Mouse (Mus musculus): ENCODE results near the gene Fasn. TPM values are rescaled to one million over a fixed set of nuclear protein-coding genes. Genes with fewer than 3 reads are reported as not detected.
"Not testable (repeated sequence)": the region's sequence is repeated elsewhere in the genome, so short reads cannot be mapped to it uniquely, and the experiment has no call there.

The Fasn gene
- polyA plus RNA-seq, 1 experiment: 16.1 TPM

DNA sequence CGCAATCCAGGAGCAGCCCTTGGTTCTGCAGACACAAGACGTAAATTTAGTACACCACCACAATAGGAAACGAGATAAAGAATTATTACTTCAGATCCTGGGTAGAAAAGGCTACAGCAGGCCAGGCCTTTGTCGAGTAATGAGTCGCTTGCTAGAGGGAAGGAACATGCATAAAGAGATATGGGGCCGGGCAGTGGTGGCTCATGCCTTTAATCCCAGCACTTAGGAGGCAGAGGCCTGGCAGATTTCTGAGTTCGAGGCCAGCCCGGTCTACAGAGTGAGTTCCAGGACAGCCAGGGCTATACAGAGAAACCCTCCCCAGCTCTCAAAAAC is 27.8 kb downstream of the Fasn start:
- Histone ChIP-seq H3K4me3 (replicated peaks; ENCODE audit: control insufficient read depth, low read depth, low read length) (peak overlapping the region; percentile 83), H3K4me1 (ENCODE audit: control insufficient read depth, insufficient read depth, low read length) (no peaks in the 10 kb centered on the region), H3K27ac (ENCODE audit: control insufficient read depth, insufficient read depth, low read depth, low read length, poor library complexity) (no peak overlapping the region)
- no peak for TF ChIP-seq POLR2A (IDR thresholded peaks at IDR 0.05; ENCODE audit: borderline replicate concordance, control insufficient read depth, low read depth, low read length)
- TF ChIP-seq CTCF (IDR thresholded peaks at IDR 0.05; ENCODE audit: control insufficient read depth, insufficient read depth, low read length): no peak
- 28% methylated on average over 8 of the region's 8 CpGs for WGBS

DNA sequence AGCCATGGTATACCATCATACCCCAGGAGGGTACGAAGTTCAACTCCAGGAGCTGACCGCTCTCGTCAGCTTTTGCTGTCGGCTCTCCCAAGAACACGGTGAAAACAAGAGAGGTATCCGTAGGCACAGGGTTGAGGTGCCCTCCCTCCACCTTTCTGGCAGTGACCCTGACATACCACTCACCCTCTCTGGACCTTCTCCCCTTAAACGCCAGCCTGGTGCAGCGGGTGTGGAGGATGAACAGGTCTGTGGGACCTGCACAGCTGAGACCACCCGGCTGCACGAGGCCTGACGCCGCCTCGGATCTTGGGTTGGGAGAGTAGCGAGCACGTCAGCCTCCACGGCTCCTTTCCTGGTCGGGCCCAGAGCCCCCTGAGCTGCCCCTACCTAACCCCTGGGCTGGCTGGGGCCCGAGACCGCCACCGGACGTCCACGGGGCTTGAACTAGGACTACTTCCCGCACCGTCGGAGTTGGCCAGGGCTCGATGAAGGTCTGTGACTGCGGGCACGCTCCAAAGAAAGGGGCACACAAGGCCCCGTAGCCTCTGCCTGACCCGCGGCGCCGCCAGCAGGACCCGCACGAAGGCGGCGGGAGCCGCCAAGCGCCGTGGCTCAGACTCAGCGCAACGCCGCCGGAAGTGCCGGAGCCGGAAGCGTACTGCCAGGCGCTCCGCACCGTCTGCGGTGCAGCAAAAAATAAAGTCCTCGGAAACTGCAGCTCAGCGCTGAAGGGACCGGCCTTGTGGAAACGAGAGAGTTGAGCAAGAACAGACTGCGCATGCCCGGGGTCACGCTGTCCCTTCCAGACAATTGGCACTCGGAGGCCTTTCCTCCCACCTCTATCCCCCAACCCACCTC is 28.4 kb downstream of the Fasn start, which contains the start of gene Dus1l:
Dus1l (minus strand) TSS at position 648 of the 858 bp plus-strand sequence.
- TF ChIP-seq CTCF (IDR thresholded peaks at IDR 0.05; ENCODE audit: control insufficient read depth, insufficient read depth, low read length): no peak; the same call in 1 of the 2 replicates
- TF ChIP-seq POLR2A (IDR thresholded peaks at IDR 0.05; ENCODE audit: borderline replicate concordance, control insufficient read depth, low read depth, low read length): peak; percentile 82
- Histone ChIP-seq H3K4me1 (ENCODE audit: control insufficient read depth, insufficient read depth, low read length) (no peaks in the 10 kb centered on the region), H3K27ac (ENCODE audit: control insufficient read depth, insufficient read depth, low read depth, low read length, poor library complexity) (peak within 1 kb of the TSS; percentile 6; the same call in 1 of the 2 replicates), H3K4me3 (replicated peaks; ENCODE audit: control insufficient read depth, low read depth, low read length) (peak within 1 kb of the TSS; percentile 83)
- WGBS: 1% methylated on average over 59 of the region's 59 CpGs

DNA sequence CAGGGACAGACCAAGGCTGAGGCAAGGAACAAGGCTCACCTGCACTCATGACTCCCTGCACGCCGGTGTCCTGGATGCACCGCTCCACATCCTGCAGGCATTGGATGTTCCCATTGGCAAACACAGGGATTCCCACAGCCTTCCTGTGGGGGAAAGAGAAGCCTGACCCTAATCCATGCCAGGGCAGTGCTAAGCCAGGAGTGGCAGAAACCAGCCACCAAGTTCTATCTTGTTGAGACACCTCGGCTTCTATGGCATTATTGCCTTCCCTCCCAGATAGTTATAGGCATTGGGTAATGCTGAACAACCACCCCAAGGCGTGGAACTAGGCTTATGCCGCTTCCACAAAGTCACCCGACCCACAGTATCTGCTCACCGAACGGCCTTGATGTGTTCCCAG is 31.7 kb downstream of the Fasn start:
- WGBS: 93% methylated on average over 9 of the region's 9 CpGs
- Histone ChIP-seq H3K4me3 (replicated peaks; ENCODE audit: control insufficient read depth, low read depth, low read length) (no peak overlapping the region), H3K27ac (ENCODE audit: control insufficient read depth, insufficient read depth, low read depth, low read length, poor library complexity) (no peak overlapping the region), H3K4me1 (ENCODE audit: control insufficient read depth, insufficient read depth, low read length) (no peaks in the 10 kb centered on the region)
- TF ChIP-seq CTCF (IDR thresholded peaks at IDR 0.05; ENCODE audit: control insufficient read depth, insufficient read depth, low read length) (no peak), POLR2A (IDR thresholded peaks at IDR 0.05; ENCODE audit: borderline replicate concordance, control insufficient read depth, low read depth, low read length) (no peak)

DNA sequence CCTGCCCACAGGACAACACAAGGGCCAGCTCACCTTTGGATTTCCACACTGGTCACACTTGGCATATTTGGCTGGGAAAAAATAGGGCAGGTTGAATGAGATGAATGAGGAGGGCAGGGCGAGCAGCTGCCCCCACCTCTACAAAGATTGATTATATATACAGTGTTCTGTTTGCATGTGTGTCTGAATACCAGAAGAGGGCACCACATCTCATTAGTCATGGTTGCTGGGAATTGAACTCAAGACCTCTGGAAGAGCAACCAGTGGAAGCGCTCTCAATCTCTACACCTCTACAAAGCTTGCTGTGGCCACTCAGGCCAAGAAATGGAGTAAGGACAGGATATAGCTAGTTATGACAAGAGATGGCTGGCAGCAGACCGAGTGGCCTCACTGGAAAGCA is 34.5 kb downstream of the Fasn start:
- 83% methylated on average over 3 of the region's 3 CpGs for WGBS
- no peaks in the 10 kb centered on the region for H3K4me1 ChIP-seq (ENCODE audit: control insufficient read depth, insufficient read depth, low read length)
- no peak for TF ChIP-seq POLR2A (IDR thresholded peaks at IDR 0.05; ENCODE audit: borderline replicate concordance, control insufficient read depth, low read depth, low read length)
- TF ChIP-seq CTCF (IDR thresholded peaks at IDR 0.05; ENCODE audit: control insufficient read depth, insufficient read depth, low read length): no peak
- no peak overlapping the region for H3K27ac ChIP-seq (ENCODE audit: control insufficient read depth, insufficient read depth, low read depth, low read length, poor library complexity)
- H3K4me3 ChIP-seq (replicated peaks; ENCODE audit: control insufficient read depth, low read depth, low read length): no peak overlapping the region

DNA sequence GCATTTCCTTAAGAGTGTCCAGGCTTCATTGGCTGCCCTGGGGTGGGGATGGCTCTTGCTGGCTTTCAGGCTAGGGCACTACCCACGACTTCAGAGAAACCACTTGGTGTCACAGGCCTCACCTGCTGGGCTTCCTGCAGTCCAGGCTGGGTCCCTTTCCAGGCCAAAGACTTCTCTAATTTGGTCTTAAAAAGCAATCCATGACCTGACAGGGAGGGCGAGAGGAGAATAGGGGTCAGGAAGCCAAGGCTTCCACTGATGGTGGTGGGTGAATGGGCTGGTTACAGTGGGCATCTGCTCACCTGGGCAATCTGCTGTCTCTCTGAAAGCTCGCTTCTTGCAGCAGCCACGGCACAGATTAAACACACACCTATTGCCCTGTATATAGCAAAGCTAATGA is 35.0 kb downstream of the Fasn start:
- Histone ChIP-seq H3K4me1 (ENCODE audit: control insufficient read depth, insufficient read depth, low read length) (no peaks in the 10 kb centered on the region), H3K4me3 (replicated peaks; ENCODE audit: control insufficient read depth, low read depth, low read length) (no peak overlapping the region), H3K27ac (ENCODE audit: control insufficient read depth, insufficient read depth, low read depth, low read length, poor library complexity) (no peak overlapping the region)
- 84% methylated on average over 4 of the region's 4 CpGs for WGBS
- no peak for TF ChIP-seq POLR2A (IDR thresholded peaks at IDR 0.05; ENCODE audit: borderline replicate concordance, control insufficient read depth, low read depth, low read length)
- TF ChIP-seq CTCF (IDR thresholded peaks at IDR 0.05; ENCODE audit: control insufficient read depth, insufficient read depth, low read length): no peak

DNA sequence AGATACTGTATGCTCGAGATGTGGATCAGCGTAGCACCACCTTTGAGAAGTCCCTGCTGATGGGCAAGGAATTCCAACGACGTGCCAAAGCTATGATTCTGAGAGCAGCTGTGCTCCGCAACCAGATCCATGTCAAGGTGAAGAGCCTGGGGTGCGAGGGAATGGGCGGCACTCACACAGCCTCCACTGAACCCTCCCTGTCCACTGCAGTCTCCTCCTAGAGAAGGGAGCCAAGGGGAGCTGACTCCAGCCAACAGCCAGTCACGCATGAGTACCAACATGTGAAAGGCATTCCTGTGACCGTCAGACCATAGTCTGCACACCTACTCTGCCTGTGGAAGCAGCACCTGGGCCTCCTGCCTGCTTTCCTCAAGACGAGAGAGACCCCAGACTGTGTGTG is 35.9 kb downstream of the Fasn start:
- not testable (repeated sequence) for H3K4me1 ChIP-seq (ENCODE audit: control insufficient read depth, insufficient read depth, low read length); H3K27ac ChIP-seq (ENCODE audit: control insufficient read depth, insufficient read depth, low read depth, low read length, poor library complexity); H3K4me3 ChIP-seq (replicated peaks; ENCODE audit: control insufficient read depth, low read depth, low read length)
- 90% methylated on average over 9 of the region's 10 CpGs for WGBS

DNA sequence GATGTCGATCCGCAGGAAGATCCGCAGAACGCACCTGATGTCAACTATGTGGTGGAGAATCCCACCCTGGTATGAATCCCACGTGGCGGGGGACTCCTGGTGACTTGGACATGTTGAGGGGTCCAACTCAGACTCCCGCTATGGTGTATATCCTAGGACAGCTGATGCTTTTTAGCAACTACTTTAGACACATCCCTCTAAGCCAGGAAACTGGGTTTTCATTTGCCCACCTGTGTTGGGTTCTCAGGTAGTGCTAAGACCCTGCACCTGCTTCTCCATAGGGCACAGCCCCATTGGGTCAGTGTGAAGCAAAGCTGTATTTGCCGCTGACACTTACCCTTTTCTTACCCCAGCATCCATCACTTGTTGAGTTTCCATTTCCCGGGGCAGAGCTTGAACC is 39.2 kb downstream of the Fasn start:
- TF ChIP-seq POLR2A (IDR thresholded peaks at IDR 0.05; ENCODE audit: borderline replicate concordance, control insufficient read depth, low read depth, low read length) (no peak), CTCF (IDR thresholded peaks at IDR 0.05; ENCODE audit: control insufficient read depth, insufficient read depth, low read length) (no peak)
- Histone ChIP-seq H3K4me1 (ENCODE audit: control insufficient read depth, insufficient read depth, low read length) (peaks cover 3% of the 10 kb centered on the region), H3K4me3 (replicated peaks; ENCODE audit: control insufficient read depth, low read depth, low read length) (peak overlapping the region; percentile 81), H3K27ac (ENCODE audit: control insufficient read depth, insufficient read depth, low read depth, low read length, poor library complexity) (no peak overlapping the region)
- WGBS: 54% methylated on average over 9 of the region's 9 CpGs

DNA sequence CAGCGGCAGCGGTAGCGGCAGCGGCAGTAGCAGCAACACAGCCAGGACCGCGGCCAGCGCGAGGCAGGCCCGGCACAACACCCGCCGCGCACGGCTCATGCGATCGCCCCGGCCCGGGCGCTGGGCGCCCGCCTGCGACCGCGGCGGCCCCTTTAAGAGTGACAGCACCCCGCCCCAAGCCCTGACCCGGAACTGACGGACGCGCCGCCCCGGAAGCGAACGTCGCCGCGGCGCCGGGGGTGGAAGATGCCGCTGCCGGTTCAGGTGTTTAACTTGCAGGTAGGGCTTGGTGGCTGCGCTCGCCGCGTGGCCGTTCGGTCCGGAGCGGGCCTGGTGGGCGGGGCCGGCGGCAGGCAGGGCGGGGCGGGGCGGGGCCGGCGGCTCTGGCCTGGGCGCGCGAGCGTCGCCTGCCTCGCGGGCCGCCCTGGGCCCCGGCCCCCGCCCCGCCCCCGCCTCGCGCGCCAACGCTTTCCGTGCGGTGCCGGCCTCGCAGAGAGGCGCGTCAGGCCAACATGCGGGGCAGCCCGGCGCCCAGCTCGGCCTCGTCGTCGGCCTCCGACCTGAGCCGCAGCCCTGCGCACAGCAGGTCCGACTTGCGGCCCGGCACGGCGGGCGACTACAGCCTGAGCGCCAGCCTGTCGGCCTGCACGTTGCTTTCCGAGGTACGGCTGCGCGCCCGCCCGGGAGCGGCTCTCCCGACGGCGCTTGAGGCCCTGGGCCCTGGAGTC is 40.1 kb downstream of the Fasn start, which contains the start of the genes Rfng and Gps1:
Rfng (minus strand) TSS at position 144 of the 728 bp plus-strand sequence.
Gps1 (plus strand) TSS at position 209 of the 728 bp plus-strand sequence.
- no peak for TF ChIP-seq CTCF (IDR thresholded peaks at IDR 0.05; ENCODE audit: control insufficient read depth, insufficient read depth, low read length)
- TF ChIP-seq POLR2A (IDR thresholded peaks at IDR 0.05; ENCODE audit: borderline replicate concordance, control insufficient read depth, low read depth, low read length): no peak
- H3K4me3 ChIP-seq (replicated peaks; ENCODE audit: control insufficient read depth, low read depth, low read length): peak within 1 kb of the TSS; percentile 81
- H3K4me1 ChIP-seq (ENCODE audit: control insufficient read depth, insufficient read depth, low read length): peaks cover 3% of the 10 kb centered on the region
- H3K27ac ChIP-seq (ENCODE audit: control insufficient read depth, insufficient read depth, low read depth, low read length, poor library complexity): peak within 1 kb of the TSS; percentile 79
- under 1% methylated on average over 95 of the region's 107 CpGs for WGBS

Data from bone marrow, adult 2 months (tissue).